Mouse (Mus musculus) erythroblast, embryonic 14.5 days (primary cell): ENCODE data around the gene Rps6kb2.

Source experiments
- GATA1 ChIP-seq: IDR thresholded peaks from 2 replicates; pipeline ENCODE4 v1.6.1; 2012; ENCODE audit warnings: low read length, inconsistent platforms, mixed read lengths
- TAL1 ChIP-seq: IDR thresholded peaks from 3 replicates; pipeline ENCODE4 v1.6.1; 2012; ENCODE audit warnings: low read length, inconsistent platforms, mixed read lengths

DNA sequence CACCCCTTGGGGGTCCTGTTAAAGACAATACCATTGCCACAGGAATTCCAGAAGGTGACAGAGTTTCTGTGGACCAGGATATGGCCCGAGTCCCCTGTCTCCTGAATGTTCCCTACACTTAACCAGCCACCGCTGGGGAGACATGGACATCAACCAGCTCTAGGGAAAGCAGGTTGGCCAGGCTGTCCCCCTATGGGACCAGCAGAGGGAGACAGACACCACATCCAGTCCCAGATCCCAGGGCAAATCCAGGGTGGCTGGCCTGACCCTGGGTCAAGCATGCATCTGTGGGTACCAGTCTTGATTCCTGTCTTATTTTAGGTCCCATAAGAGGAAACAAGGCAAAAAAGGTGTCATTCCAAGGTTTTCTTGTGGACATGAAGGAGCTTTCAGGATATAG lies 43.8 kb upstream of the Rps6kb2 start:
- no peak for TF ChIP-seq GATA1
- TF ChIP-seq TAL1, result no peak
